Mouse (Mus musculus): ENCODE measurements around the gene Mfap3l. TPM values are rescaled to one million over a fixed set of nuclear protein-coding genes. Genes with fewer than 3 reads are reported as not detected.

Gene Mfap3l
- polyA plus RNA-seq, 1 experiment from 2014 or later = 1.6 TPM

GRCm38 (mm10) chr8:60623438-60623837, 9.2 kb upstream of the Mfap3l start:
- H3K27ac ChIP-seq (ENCODE audit: low read length) = no peak overlapping the region
- H3K4me2 ChIP-seq (replicated peaks; ENCODE audit: low read depth, low read length) = no peak overlapping the region
- no peak for ATAC-seq (ENCODE audit: insufficient number of reproducible peaks, insufficient read depth, low FRiP score, low read depth)

GRCm38 (mm10) chr8:60624722-60625121, 7.9 kb upstream of the Mfap3l start:
- Histone ChIP-seq H3K27me3 (ENCODE audit: control insufficient read depth, insufficient read depth, low read length) (no peaks in the 10 kb centered on the region), H3K9me3 (ENCODE audit: control insufficient read depth, low read depth, low read length) (no peaks in the 10 kb centered on the region), H3K9ac (replicated peaks; ENCODE audit: low read depth, low read length) (no peak overlapping the region), H3K4me1 (ENCODE audit: control insufficient read depth, insufficient read depth, low read length) (no peaks in the 10 kb centered on the region), H3K27ac (ENCODE audit: low read length) (no peak overlapping the region), H3K4me3 (ENCODE audit: low read depth, low read length) (no peak overlapping the region), H3K36me3 (ENCODE audit: control insufficient read depth, insufficient read depth, low read length) (no peaks in the 10 kb centered on the region), H3K4me2 (replicated peaks; ENCODE audit: low read depth, low read length) (no peak overlapping the region)
- ATAC-seq (ENCODE audit: insufficient number of reproducible peaks, insufficient read depth, low FRiP score, low read depth) = no peak
- WGBS = 81% methylated on average over 7 of the region's 7 CpGs

More at GRCm38 (mm10) chr8:60623438-60623837, 9.2 kb upstream of the Mfap3l start:
- H3K4me3 ChIP-seq (ENCODE audit: low read depth, low read length) = no peak overlapping the region
- no peaks in the 10 kb centered on the region for H3K27me3 ChIP-seq (ENCODE audit: control insufficient read depth, insufficient read depth, low read length)
- H3K9me3 ChIP-seq (ENCODE audit: control insufficient read depth, low read depth, low read length) = no peaks in the 10 kb centered on the region
- no peaks in the 10 kb centered on the region for H3K36me3 ChIP-seq (ENCODE audit: control insufficient read depth, insufficient read depth, low read length)
- H3K4me1 ChIP-seq (ENCODE audit: control insufficient read depth, insufficient read depth, low read length) = no peaks in the 10 kb centered on the region
- WGBS = 47% methylated on average over 1 of the region's 1 CpGs
- H3K9ac ChIP-seq (replicated peaks; ENCODE audit: low read depth, low read length) = no peak overlapping the region

- no peak overlapping the region for H3K9ac ChIP-seq (replicated peaks; ENCODE audit: low read depth, low read length)
- 68% methylated on average over 3 of the region's 3 CpGs for WGBS
- no peak overlapping the region for H3K4me3 ChIP-seq (ENCODE audit: low read depth, low read length)
- H3K36me3 ChIP-seq (ENCODE audit: control insufficient read depth, insufficient read depth, low read length) = no peaks in the 10 kb centered on the region
- ATAC-seq (ENCODE audit: insufficient number of reproducible peaks, insufficient read depth, low FRiP score, low read depth) = no peak
- no peak overlapping the region for H3K4me2 ChIP-seq (replicated peaks; ENCODE audit: low read depth, low read length)
- H3K4me1 ChIP-seq (ENCODE audit: control insufficient read depth, insufficient read depth, low read length) = no peaks in the 10 kb centered on the region
- H3K9me3 ChIP-seq (ENCODE audit: control insufficient read depth, low read depth, low read length) = no peaks in the 10 kb centered on the region
- no peak overlapping the region for H3K27ac ChIP-seq (ENCODE audit: low read length)
- H3K27me3 ChIP-seq (ENCODE audit: control insufficient read depth, insufficient read depth, low read length) = 0 out of 2 replicates have a peak, but pooled peaks cover 8% of the 10 kb centered on the region
These were observed 4.7 kb upstream of the Mfap3l start for GRCm38 (mm10) chr8:60627937-60628336.

- no peaks in the 10 kb centered on the region for H3K9me3 ChIP-seq (ENCODE audit: control insufficient read depth, low read depth, low read length)
- H3K36me3 ChIP-seq (ENCODE audit: control insufficient read depth, insufficient read depth, low read length) = no peaks in the 10 kb centered on the region
- no peaks in the 10 kb centered on the region for H3K4me1 ChIP-seq (ENCODE audit: control insufficient read depth, insufficient read depth, low read length)
- H3K27me3 ChIP-seq (ENCODE audit: control insufficient read depth, insufficient read depth, low read length) = 0 out of 2 replicates have a peak, but pooled peaks cover 8% of the 10 kb centered on the region
- no peak overlapping the region for H3K9ac ChIP-seq (replicated peaks; ENCODE audit: low read depth, low read length)
- H3K27ac ChIP-seq (ENCODE audit: low read length) = no peak overlapping the region
- WGBS = 70% methylated on average over 4 of the region's 4 CpGs
- H3K4me2 ChIP-seq (replicated peaks; ENCODE audit: low read depth, low read length) = no peak overlapping the region
- ATAC-seq (ENCODE audit: insufficient number of reproducible peaks, insufficient read depth, low FRiP score, low read depth) = no peak
- no peak overlapping the region for H3K4me3 ChIP-seq (ENCODE audit: low read depth, low read length)
These were observed 3.6 kb upstream of the Mfap3l start for GRCm38 (mm10) chr8:60629059-60629458.

- H3K4me1 ChIP-seq (ENCODE audit: control insufficient read depth, insufficient read depth, low read length) = no peaks in the 10 kb centered on the region
- no peak; the same call in 1 of the 2 replicates for ATAC-seq (ENCODE audit: insufficient number of reproducible peaks, insufficient read depth, low FRiP score, low read depth)
- H3K27me3 ChIP-seq (ENCODE audit: control insufficient read depth, insufficient read depth, low read length) = 0 out of 2 replicates have a peak, but pooled peaks cover 8% of the 10 kb centered on the region
- peak overlapping the region; percentile 54; the same call in 1 of the 2 replicates for H3K4me3 ChIP-seq (ENCODE audit: low read depth, low read length)
- WGBS = under 1% methylated on average over 13 of the region's 13 CpGs
- peak overlapping the region; percentile 99 for H3K4me2 ChIP-seq (replicated peaks; ENCODE audit: low read depth, low read length)
- H3K9me3 ChIP-seq (ENCODE audit: control insufficient read depth, low read depth, low read length) = no peaks in the 10 kb centered on the region
- H3K27ac ChIP-seq (ENCODE audit: low read length) = no peak overlapping the region
- no peak overlapping the region for H3K9ac ChIP-seq (replicated peaks; ENCODE audit: low read depth, low read length)
- H3K36me3 ChIP-seq (ENCODE audit: control insufficient read depth, insufficient read depth, low read length) = no peaks in the 10 kb centered on the region
These were observed 1.1 kb upstream of the Mfap3l start for GRCm38 (mm10) chr8:60631504-60631934.

GRCm38 (mm10) chr8:60632933-60633655, 467 bp downstream of the Mfap3l start:
- peak overlapping the region; percentile 42 for H3K9ac ChIP-seq (replicated peaks; ENCODE audit: low read depth, low read length)
- H3K27me3 ChIP-seq (ENCODE audit: control insufficient read depth, insufficient read depth, low read length) = 0 out of 2 replicates have a peak, but pooled peaks cover 8% of the 10 kb centered on the region
- peak overlapping the region; percentile 54 for H3K4me3 ChIP-seq (ENCODE audit: low read depth, low read length)
- H3K36me3 ChIP-seq (ENCODE audit: control insufficient read depth, insufficient read depth, low read length) = no peaks in the 10 kb centered on the region
- H3K4me2 ChIP-seq (replicated peaks; ENCODE audit: low read depth, low read length) = peak overlapping the region; percentile 99
- H3K9me3 ChIP-seq (ENCODE audit: control insufficient read depth, low read depth, low read length) = no peaks in the 10 kb centered on the region
- under 1% methylated on average over 48 of the region's 56 CpGs for WGBS
- peak; percentile 68 for ATAC-seq (ENCODE audit: insufficient number of reproducible peaks, insufficient read depth, low FRiP score, low read depth)
- no peaks in the 10 kb centered on the region for H3K4me1 ChIP-seq (ENCODE audit: control insufficient read depth, insufficient read depth, low read length)
- H3K27ac ChIP-seq (ENCODE audit: low read length) = no peak overlapping the region

GRCm38 (mm10) chr8:60634921-60635320, 2.3 kb downstream of the Mfap3l start:
- Histone ChIP-seq H3K4me3 (ENCODE audit: low read depth, low read length) (no peak overlapping the region), H3K4me2 (replicated peaks; ENCODE audit: low read depth, low read length) (no peak overlapping the region), H3K36me3 (ENCODE audit: control insufficient read depth, insufficient read depth, low read length) (no peaks in the 10 kb centered on the region), H3K9me3 (ENCODE audit: control insufficient read depth, low read depth, low read length) (no peaks in the 10 kb centered on the region), H3K9ac (replicated peaks; ENCODE audit: low read depth, low read length) (no peak overlapping the region), H3K4me1 (ENCODE audit: control insufficient read depth, insufficient read depth, low read length) (no peaks in the 10 kb centered on the region), H3K27me3 (ENCODE audit: control insufficient read depth, insufficient read depth, low read length) (0 out of 2 replicates have a peak, but pooled peaks cover 8% of the 10 kb centered on the region), H3K27ac (ENCODE audit: low read length) (no peak overlapping the region)
- ATAC-seq (ENCODE audit: insufficient number of reproducible peaks, insufficient read depth, low FRiP score, low read depth) = no peak
- WGBS = 85% methylated on average over 2 of the region's 2 CpGs

GRCm38 (mm10) chr8:60635846-60636245, 3.2 kb downstream of the Mfap3l start:
- 0 out of 2 replicates have a peak, but pooled peaks cover 2% of the 10 kb centered on the region for H3K27me3 ChIP-seq (ENCODE audit: control insufficient read depth, insufficient read depth, low read length)
- H3K4me3 ChIP-seq (ENCODE audit: low read depth, low read length) = no peak overlapping the region
- no peak for ATAC-seq (ENCODE audit: insufficient number of reproducible peaks, insufficient read depth, low FRiP score, low read depth)
- H3K9me3 ChIP-seq (ENCODE audit: control insufficient read depth, low read depth, low read length) = no peaks in the 10 kb centered on the region
- H3K4me2 ChIP-seq (replicated peaks; ENCODE audit: low read depth, low read length) = no peak overlapping the region
- H3K27ac ChIP-seq (ENCODE audit: low read length) = no peak overlapping the region
- no peak overlapping the region for H3K9ac ChIP-seq (replicated peaks; ENCODE audit: low read depth, low read length)
- H3K4me1 ChIP-seq (ENCODE audit: control insufficient read depth, insufficient read depth, low read length) = no peaks in the 10 kb centered on the region
- no peaks in the 10 kb centered on the region for H3K36me3 ChIP-seq (ENCODE audit: control insufficient read depth, insufficient read depth, low read length)

All from stomach, embryonic 14.5 days (tissue).